Mouse (Mus musculus): Measurements from ENCODE around the gene Slc35b1. TPM values are rescaled to one million over a fixed set of nuclear protein-coding genes. Genes with fewer than 3 reads are reported as not detected.

Gene Slc35b1
- total RNA-seq, 2 experiments from 2014 or later, result 48.8 to 53.9 TPM

GRCm38 (mm10) chr11:95365596-95365995 lies 18.9 kb upstream of the Slc35b1 start:
- peak; percentile 83 for DNase-seq

GRCm38 (mm10) chr11:95366280-95366897 lies 18.1 kb upstream of the Slc35b1 start:
- DNase-seq, result no peak

GRCm38 (mm10) chr11:95367011-95367735 lies 17.3 kb upstream of the Slc35b1 start:
- DNase-seq, result no peak

- DNase-seq, result no peak
Measured at GRCm38 (mm10) chr11:95368231-95368823, 16.2 kb upstream of the Slc35b1 start.

DNA sequence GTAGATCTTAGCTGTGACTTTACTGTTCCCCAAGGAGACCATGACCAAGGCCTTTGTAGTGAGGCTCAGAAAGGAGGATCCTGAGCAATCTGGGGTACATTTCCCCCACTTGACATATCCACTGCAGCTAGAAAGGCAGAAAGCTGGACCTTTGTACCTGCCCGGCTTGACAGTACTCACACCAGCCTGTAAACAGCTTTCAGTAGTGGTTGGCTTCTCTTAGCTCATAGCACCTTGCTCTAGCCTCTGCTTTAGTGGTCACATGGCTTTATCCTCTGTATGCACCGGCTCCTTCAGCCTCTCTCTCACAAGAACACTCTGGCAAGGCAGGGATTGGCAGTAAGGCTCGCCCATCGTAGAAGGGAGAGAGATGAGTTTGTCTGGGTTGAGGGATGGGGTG lies 15.6 kb upstream of the Slc35b1 start:
- no peak for DNase-seq

DNA sequence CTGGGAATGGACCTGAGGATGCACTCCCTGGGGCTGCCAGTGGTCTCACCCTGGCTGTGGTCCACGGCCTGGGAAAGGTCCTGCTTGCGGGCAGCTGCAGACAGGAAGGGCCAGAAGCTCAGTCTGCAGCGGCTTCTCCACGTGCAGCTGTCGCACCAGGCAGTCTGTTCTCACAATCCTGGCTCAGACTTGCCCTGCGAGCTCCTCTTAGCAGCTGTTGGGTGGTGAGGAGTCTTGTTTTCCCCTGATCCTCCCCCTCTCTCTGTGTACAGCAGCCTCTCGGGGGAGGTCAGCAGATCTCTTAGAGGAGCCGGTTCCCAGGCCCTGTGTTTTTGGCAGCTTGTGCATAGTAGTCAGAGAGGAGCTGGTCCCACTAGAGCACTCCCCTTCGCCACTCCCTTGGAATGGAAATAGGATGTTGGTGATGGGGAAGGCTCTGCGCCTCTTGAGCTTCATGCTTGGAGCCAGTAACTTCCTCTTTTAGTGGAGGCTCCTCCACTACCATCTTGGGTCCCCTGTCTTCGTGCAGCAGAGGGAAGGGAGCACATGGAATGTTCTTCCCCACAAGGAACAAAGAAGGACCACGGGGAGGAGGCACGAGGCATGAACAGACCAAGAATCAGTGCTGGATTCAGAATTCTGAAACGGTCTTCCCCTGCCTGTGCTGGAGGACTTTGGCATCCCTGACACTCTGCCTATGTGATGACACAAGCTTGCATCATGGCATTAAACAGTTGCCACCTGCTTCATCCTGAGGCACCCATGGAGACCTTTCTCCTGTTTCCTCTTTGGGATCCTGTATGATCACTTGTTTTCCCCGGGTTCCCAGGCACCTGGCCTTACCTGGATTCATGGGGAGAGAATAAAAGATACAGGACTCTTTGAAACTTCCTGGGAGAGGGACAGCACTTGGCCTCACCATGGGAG lies 14.3 kb upstream of the Slc35b1 start:
- DNase-seq, result no peak

DNA sequence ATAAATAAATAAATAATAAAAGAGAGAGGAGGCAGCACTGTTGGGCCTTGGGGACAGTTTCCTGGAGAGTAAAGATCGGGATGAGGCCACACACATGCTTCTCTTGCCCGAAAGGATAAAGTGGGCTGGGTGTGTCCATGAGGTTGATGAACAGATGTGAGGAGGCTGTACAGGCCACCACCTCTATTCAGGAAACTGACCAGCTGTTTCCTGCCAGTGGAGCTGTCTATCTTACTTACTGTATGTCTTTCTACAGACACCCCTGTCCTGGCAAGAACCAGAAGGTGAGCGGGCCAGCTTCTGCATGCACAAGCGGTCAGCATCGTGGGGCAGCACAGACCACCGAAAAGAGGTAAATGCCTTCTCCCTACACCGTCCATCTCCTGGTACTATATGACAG lies 13.3 kb upstream of the Slc35b1 start:
- no peak for DNase-seq

DNA sequence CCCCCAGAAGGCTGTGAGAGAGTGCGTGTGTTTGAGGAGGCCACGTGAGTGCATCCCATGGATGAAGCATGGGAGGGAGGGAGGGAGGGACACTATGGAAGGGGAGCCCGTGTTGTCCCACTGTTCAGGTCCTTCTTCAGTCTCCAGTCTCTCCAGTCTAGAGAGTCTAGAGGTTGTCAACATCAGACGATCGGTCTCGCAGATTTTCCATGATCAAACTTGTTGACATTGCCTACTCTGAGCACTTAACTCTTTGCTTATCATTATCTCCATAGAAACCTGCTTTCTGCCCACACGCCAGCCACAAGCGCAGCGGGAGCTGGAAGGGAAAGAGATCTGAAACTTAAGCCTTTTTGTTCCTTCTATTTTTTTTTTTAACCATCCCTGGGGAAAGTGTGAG lies 5.6 kb upstream of the Slc35b1 start:
- no peak for DNase-seq

GRCm38 (mm10) chr11:95379552-95379951 lies 4.9 kb upstream of the Slc35b1 start:
- DNase-seq, result no peak

DNA sequence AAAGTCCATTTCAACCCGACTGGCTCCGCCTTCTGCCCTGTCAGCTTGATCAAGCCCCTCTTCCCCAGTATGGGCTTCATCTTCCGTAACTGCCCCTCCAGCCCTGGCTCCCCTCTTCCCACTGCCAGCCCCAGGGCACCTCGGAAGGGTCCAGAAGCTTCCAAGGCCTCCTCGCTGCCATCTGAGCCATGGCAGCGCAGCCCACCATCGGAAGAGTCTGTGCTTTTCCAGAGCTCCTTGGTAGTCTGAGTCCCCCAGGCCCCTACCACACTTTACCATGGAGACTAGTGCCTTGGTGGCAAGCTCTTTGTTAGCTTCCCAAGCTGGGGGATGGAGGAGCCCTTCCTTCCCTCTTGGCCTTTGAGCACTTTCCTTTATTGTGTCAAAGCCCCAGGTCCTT lies 3.8 kb upstream of the Slc35b1 start:
- no peak for DNase-seq

DNA sequence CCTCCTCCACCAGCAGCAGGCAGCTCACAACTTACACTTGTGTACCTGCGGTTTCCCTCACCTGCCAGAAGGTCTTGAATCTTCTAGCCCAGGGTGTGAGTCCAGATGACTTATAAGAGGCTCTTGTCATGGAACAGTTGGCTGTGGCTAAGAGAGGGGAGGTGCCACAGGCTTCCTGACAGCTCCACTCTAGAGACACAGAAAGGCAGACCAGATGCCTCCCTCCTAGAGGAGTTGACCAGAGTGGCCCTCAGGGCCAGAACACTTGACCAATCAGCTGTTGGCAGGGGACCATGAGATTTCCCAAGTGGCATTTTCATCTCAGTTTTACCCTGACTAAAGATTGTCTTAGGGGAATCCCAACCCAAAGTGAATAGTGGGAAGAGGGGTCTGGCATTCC lies 3.3 kb upstream of the Slc35b1 start:
- DNase-seq, result no peak

- no peak for DNase-seq
Measured at GRCm38 (mm10) chr11:95383331-95383986, 1.0 kb upstream of the Slc35b1 start.

GRCm38 (mm10) chr11:95384004-95384318 lies 531 bp upstream of the Slc35b1 start:
- DNase-seq, result no peak

DNA sequence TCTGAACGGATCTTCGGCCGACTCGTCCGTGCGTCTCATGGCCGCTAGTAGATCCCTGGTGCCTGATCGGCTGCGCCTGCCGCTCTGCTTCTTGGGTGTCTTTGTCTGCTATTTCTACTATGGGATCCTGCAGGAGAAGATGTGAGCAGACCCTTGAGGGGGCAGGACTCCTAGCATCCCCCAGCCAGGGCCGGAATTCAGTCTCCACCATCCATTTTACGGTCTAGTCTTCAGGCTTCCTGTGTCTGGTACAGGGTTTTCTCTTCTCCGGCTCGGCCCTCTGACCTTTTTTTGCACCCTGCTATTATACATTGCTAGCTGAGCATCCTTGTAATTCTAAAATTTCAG lies 455 bp downstream of the Slc35b1 start:
- DNase-seq, result no peak

- no peak for DNase-seq
Measured at GRCm38 (mm10) chr11:95387354-95387753, 2.9 kb downstream of the Slc35b1 start.

DNA sequence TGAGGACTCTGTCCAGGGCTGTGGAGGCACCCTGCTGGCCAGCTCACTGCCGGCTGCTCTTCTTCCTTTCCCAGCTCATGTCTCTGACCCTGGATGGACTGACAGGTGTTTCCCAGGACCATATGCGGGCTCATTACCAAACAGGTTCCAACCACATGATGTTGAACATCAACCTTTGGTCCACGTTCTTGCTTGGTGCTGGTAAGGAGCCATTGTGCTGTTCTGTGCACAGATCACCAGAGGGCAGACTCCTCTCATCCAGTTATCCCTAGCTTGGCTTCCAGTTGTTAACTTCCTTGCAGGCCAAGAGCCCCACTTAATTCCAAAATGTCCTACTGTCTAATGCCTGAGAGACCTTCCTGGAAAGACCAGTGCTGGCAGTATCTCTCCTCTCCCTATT lies 4.5 kb downstream of the Slc35b1 start:
- DNase-seq, result no peak

GRCm38 (mm10) chr11:95390420-95390819 lies 5.9 kb downstream of the Slc35b1 start:
- no peak for DNase-seq

GRCm38 (mm10) chr11:95391201-95391600 lies 6.7 kb downstream of the Slc35b1 start:
- no peak for DNase-seq

- DNase-seq, result no peak
Measured at GRCm38 (mm10) chr11:95391743-95392142, 7.3 kb downstream of the Slc35b1 start.

DNA sequence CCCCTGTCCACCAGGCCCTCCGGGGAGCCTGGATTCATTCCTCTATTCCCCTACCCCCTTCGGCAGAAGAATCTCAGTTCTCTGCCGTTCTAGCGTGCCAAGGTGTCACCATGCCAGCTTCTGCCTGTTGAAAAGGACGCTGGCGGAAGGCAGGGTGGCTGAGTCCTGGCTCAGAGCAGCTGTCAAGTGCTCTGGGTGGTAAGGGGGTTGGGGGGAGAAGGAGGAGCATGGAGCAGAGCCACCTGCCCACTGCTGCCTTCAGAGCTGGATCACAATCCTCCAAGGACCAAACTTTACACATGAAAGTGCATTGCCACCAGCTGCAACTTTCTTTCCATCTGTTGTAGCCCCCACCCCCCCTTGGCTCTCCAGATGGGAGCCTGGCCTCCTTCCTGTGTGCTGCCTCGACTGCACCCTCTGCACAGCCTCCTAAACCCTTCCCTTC lies 7.8 kb downstream of the Slc35b1 start:
- peak; percentile 59 for DNase-seq

- no peak for DNase-seq
Measured at GRCm38 (mm10) chr11:95392708-95393499, 8.4 kb downstream of the Slc35b1 start.

GRCm38 (mm10) chr11:95393500-95393816 lies 9.0 kb downstream of the Slc35b1 start:
- no peak for DNase-seq

Data from adrenal gland, postnatal 10 days (tissue).